Mouse (Mus musculus): Measurements from ENCODE around the gene Pcna.

DNA sequence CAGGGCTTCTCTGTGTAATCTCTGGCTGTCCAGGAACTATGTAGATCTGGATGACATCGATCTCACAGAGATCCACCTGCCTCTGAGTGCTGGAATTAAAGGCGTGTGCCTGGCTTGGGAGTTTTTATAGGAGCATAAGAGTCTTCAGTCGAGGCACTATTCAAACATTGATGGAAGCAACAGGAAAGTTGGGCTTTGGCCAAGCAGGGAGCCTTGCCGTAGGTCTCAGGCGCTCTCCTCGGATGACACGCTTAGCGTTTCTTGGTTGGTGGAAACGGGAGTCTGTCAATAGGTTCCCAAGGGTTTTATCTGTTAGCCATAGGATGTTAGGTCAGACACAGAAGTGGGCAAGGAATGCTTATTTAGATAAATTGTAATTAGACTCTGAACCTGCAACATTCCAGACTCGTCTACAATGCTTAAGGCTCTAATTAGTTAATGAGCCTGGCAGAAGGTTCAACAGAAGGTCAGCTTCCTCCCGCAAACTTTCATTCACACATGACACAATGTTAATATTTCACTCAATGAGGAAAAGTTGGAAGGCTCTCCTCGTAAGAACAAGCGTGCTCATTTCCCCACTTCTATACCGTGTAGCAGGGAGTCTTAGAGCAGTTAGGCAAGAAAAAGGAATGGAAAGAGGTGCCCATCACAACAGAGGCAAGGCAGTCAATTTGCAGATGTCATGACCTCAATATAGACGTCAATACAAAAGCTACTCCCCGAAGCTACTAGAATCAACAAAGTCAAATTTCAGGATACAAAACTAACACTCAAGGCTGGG, 18.9 kb downstream of the Pcna start:
- TF ChIP-seq CTCF (conservative IDR thresholded peaks at IDR 0.05; ENCODE audit: insufficient read depth, insufficient read length, low read depth, low read length) (no peak), POLR2A (IDR thresholded peaks at IDR 0.05; ENCODE audit: low read depth, low read length) (no peak)

Measured in kidney, adult 2 months (tissue).